Mouse (Mus musculus) frontal cortex, adult (tissue): ENCODE measurements around the gene Nbea.

Source experiments
- ATAC-seq: cut with Nextera tagmentation; 2 replicates; pipeline ENCODE4 v1.9.2; 2017; ENCODE audit warnings: mild to moderate bottlenecking, moderate library complexity, mixed read lengths; ENCODE audit not compliant: low TSS enrichment

Gene Nbea

GRCm38 (mm10) chr3:55830226-55830625 is 353.3 kb downstream of the Nbea start:
- ATAC-seq, result no peak

DNA sequence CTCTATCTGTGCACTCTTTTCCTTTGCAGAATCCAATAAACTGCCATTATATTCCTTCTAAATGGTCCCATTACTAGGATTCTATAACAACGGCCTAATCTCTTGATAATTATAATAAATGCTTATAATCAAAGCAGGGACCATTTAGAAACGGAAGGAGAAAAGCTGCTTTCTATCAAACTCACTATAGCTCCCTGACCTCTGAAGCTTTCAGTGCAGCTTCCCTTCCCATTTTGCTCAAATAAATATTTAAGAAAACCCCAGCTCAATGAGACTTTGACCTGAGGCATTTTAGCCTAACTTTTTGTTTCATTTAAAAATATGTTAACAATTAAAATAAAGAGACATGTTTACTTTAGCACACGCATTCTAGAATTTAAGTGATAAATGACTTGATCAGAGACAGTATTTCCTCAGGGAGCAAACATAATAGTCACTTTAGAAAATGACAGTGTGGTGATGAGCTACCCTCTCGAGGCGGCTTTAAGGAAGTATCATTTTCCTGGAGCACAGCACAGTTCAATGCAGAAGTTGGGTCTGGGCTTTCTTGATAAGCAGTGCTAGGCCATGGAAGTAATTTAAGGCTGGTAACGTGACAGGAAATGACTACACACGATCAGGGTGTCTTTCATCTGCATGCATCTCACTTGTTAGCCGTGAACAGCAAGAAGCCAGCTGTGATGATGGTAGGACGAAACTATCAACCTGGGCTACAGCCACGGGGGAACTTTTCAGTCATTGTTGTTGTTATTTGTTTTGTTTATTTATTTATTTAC is 354.8 kb downstream of the Nbea start:
- ATAC-seq, result no peak

GRCm38 (mm10) chr3:55824864-55825263 is 358.6 kb downstream of the Nbea start:
- ATAC-seq, result no peak

DNA sequence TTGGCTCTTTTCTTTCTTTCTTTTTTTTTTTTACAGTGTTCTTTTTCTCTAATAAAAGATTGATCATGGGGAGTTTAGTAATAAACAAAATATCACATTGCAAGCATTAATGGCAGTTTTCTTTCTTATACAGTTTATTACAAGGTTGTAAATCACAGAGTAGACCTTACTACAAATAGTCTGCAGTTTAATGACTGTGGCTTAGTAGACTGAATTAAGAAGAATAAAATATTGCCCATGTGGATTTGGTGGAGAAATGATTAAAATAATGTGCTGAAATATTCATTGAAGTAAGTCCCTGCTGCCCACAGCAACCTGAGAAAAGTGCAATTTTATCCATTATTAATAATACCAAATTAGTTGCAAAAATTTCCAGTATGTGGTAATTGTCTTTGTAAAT is 363.9 kb downstream of the Nbea start:
- no peak for ATAC-seq

DNA sequence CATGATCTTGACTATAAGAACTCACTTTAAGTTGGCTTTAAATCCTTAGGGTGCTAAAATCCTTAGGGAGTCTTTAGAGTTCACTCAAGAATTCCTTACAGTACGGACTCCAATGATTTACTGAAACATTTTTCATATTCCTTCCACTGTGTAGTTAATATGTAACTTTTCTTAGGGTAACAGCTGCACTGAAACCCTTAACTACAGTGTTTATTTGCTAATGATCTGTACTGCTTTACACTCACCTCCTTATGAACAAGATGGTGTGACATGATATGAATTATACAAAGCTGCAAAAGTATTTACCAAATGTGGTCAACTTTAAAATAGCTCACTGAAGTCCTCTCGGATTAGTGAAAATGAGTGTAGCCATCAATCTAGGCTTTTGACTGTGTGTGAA is 365.4 kb downstream of the Nbea start:
- ATAC-seq, result no peak

DNA sequence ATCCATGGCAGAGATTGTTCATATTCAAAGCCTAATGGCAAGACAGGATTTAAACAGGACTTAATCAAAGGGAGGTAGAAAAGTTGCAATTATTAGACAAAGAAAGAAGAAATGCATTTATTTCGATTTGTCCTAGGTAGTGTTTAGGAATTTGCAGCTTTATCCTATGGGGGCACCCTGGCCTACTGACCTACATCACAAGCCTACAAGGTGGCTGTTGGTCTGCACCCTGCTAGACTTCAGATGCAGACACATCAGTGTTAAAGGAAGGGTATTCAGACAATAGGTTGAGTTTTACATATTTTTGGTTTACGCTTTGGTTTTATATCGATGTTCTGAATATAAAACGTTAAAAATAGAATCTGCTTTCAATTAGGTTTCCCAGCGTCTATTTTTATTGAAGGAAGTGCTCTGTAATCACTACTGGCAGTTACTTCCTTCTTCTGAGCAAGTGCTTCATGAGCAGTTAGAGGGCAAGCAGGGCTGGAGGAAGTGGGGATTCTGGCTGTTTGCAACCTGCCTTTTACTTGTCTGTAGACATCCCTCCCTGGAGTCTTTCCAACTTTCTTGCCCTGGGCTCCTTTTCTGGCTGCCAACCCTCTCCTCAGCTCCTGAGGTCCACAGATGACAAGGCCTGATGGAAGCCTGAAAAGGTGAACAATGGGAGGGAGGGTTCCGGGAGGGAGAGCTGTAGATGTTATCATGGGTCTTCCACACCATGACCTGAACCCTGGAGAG is 366.7 kb downstream of the Nbea start:
- peak; percentile 39 for ATAC-seq

- ATAC-seq, result no peak
Observed at GRCm38 (mm10) chr3:55816096-55816495, 367.4 kb downstream of the Nbea start.

GRCm38 (mm10) chr3:55814993-55815625 is 368.4 kb downstream of the Nbea start:
- ATAC-seq, result no peak

GRCm38 (mm10) chr3:55794768-55795167 is 388.7 kb downstream of the Nbea start:
- ATAC-seq, result no peak

GRCm38 (mm10) chr3:55793842-55794575 is 389.5 kb downstream of the Nbea start:
- ATAC-seq, result no peak

GRCm38 (mm10) chr3:55792251-55792650 is 391.2 kb downstream of the Nbea start:
- no peak for ATAC-seq

- no peak for ATAC-seq
Observed at GRCm38 (mm10) chr3:55790609-55791008, 392.9 kb downstream of the Nbea start.

DNA sequence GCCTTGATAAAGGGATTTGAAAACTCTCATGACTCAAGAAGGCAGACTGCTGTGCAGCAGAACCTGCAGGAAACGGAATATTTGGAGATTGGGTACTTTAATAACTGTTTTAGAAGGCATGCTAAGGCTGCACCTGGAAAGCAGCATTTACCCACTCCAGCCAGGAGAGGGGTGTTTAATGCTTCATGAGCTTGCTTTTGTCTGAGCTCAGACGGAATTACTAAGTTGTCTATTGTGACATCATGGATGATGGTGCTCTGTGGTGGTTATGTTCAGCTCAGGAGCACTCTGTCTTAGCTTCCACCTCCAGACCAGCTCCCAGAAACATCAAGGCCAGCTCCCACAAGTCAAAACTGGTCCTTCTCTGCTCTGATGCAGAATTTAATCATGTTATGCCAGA is 393.6 kb downstream of the Nbea start:
- no peak for ATAC-seq

- ATAC-seq, result no peak
Observed at GRCm38 (mm10) chr3:55788621-55789201, 394.8 kb downstream of the Nbea start.

DNA sequence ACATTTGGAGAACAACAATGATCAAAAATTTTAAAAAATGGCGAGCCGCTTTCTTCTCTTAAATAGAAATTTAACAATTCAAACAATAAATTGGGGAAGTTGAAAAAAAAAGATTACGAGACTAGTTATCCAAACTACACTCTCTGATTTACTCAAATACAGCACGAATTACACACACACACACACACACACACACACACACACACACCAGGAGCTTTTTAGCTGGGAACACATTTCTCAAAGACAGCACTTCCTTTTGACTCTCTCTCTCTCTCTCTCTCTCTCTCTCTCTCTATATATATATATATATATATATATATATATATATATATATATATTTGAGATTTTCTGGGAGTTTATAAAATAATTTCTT is 395.3 kb downstream of the Nbea start:
- no peak for ATAC-seq

GRCm38 (mm10) chr3:55787487-55788213 is 395.9 kb downstream of the Nbea start:
- ATAC-seq, result peak; percentile 42

GRCm38 (mm10) chr3:55786835-55787486 is 396.5 kb downstream of the Nbea start:
- ATAC-seq, result peak; percentile 32

- no peak for ATAC-seq
Observed at GRCm38 (mm10) chr3:55785981-55786725, 397.3 kb downstream of the Nbea start.

DNA sequence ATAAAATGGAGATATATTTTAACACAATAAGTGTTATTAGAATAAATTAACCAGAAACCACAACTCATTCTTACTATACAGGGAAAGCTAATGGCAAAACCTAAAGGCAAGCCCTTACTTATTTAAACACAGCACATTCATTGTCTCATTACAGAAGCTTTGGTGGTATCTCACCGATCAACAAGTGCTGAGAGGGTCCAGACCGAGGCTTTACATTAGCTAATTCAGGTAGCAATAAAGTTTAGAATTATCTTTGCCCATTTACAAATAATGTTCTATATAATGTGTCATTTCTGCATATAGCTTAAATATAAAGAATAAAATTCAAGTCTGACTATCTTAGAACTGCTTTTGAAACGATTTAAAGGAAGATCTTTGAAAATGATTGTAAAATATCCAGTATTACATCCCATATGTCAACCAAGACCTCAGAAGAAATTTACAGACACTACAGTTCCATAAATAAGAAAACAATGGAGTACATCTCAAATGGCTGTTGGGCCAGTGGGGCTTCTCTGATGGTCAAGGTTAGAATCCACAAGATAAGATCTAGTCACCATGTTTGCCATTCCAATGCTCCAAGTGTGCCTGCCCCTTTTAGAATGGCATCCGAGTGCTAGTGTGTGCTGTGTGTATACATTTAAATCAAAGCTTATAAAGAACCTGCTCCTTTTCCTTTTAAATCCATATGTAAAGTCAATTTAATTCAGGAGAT is 398.1 kb downstream of the Nbea start:
- ATAC-seq, result no peak
